Mouse (Mus musculus) embryonic fibroblast, embryonic 13.5 days (primary cell): Measurements from ENCODE around the gene Stxbp6.

ENCODE experiments used
- CTCF ChIP-seq: IDR thresholded peaks from 2 replicates; pipeline ENCODE4 v1.5.1; 2011; ENCODE audit warnings: mild to moderate bottlenecking, control low read depth, low read length, moderate library complexity, borderline replicate concordance; ENCODE audit not compliant: insufficient read depth
- POLR2A ChIP-seq: IDR thresholded peaks from 2 replicates; pipeline ENCODE4 v1.6.1; 2011; ENCODE audit warnings: low read depth, mild to moderate bottlenecking, control low read depth, low read length, moderate library complexity

GRCm38 (mm10) chr12:45067047-45067685 lies 7.3 kb downstream of the Stxbp6 start:
- TF ChIP-seq POLR2A (no peak), CTCF (no peak)
